Mouse (Mus musculus): ENCODE results near the gene Aldoart2.
"Not testable (repeated sequence)": the region's sequence is repeated elsewhere in the genome, so short reads cannot be mapped to it uniquely, and the experiment has no call there.

Aldoart2 gene

GRCm38 (mm10) chr12:55573089-55573488 lies 8.1 kb downstream of the Aldoart2 start:
- no peak for DNase-seq (ENCODE audit: low read depth, low spot score)

GRCm38 (mm10) chr12:55573794-55574193 lies 8.8 kb downstream of the Aldoart2 start:
- DNase-seq (ENCODE audit: low read depth, low spot score) = no peak

GRCm38 (mm10) chr12:55586936-55587335 lies 21.9 kb downstream of the Aldoart2 start:
- not testable (repeated sequence) for DNase-seq (ENCODE audit: low read depth, low spot score)

- no peak for DNase-seq (ENCODE audit: low read depth, low spot score)
These were observed 33.5 kb downstream of the Aldoart2 start for GRCm38 (mm10) chr12:55598537-55598886.

GRCm38 (mm10) chr12:55598887-55599561 lies 34.0 kb downstream of the Aldoart2 start, which contains the start of gene Insm2:
Insm2 (plus strand) TSS chr12:55599427.
- peak; percentile 2 for DNase-seq (ENCODE audit: low read depth, low spot score)

- DNase-seq (ENCODE audit: low read depth, low spot score) = peak; percentile 15
These were observed 34.8 kb downstream of the Aldoart2 start for GRCm38 (mm10) chr12:55599639-55600502.

- DNase-seq (ENCODE audit: low read depth, low spot score) = no peak
These were observed 35.5 kb downstream of the Aldoart2 start for GRCm38 (mm10) chr12:55600503-55600994.

GRCm38 (mm10) chr12:55604411-55604810 lies 39.4 kb downstream of the Aldoart2 start:
- DNase-seq (ENCODE audit: low read depth, low spot score) = no peak

GRCm38 (mm10) chr12:55607902-55608301 lies 42.9 kb downstream of the Aldoart2 start:
- no peak for DNase-seq (ENCODE audit: low read depth, low spot score)

GRCm38 (mm10) chr12:55610812-55611211 lies 45.8 kb downstream of the Aldoart2 start:
- no peak for DNase-seq (ENCODE audit: low read depth, low spot score)

Data from CD4-positive helper T cell, adult 2 months (primary cell).